Mouse (Mus musculus): Measurements from ENCODE around the gene Sec22c.

DNA sequence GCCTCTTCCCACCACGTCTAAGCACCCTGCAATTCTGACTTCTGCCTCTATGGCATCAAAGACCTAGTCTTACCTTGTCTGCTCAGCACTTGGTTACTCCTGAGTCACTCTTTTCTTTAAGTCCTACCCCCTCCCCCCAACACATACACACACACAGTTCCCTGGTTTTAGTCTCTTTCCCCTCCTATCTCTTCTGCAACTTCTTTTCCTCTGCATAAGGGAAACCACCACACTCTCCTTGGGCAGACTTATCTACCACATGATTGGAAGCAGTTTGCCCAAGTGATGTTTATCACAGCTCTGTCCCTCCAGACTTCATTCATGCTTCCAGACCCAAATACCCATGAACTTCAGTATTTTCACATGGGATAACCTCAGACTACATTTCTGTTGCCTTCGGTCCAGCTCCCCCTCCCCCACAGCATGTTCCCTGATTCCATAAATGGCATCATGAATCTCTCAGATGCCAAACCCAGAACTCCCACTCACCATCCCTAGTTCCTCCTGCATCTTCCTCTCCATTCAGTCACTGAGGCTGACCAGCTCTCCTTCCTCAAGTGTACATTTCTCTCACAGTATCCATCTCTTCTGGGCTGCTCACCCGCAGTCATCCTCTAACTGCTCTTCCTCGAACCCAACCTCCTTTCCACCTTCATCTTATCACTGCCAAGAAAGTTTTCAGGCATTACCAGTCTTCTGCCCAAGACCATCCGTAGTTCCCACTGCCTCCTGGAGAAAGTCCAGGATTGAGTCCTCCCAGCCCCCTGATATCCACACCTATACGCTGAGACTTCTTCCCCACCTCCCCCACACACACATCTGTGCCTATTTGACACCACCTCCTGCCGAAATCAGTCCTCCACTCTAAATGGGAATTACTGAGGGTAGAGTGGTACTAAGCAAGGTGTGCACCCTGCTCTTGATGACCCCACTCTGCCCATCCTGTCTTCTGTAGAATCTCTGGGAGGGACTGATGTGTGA is 3.5 kb upstream of the Sec22c start:
- no peak for TF ChIP-seq GATA1 (IDR thresholded peaks at IDR 0.05; ENCODE audit: low read length)
- no peak for TF ChIP-seq TAL1 (IDR thresholded peaks at IDR 0.05; ENCODE audit: low read length)

Data from erythroblast, embryonic 14.5 days (primary cell).